Mouse (Mus musculus) effector memory CD4-positive, alpha-beta T cell, adult 7 months (primary cell): ENCODE measurements around the gene Drd5. TPM values are rescaled to one million over a fixed set of nuclear protein-coding genes. Genes with fewer than 3 reads are reported as not detected.

Experiments used
- polyA plus RNA-seq: library from polyadenylated mRNA; unstranded; fragments of 100-300 nt; shearing (Covaris generic); gene quantifications from one replicate; pipeline ENCODE4 v1.2.1, GENCODE M21; 2017

Gene Drd5
- not detected for polyA plus RNA-seq

GRCm38 (mm10) chr5:38318966-38319786, at the start of gene Drd5:
TSS of gene Drd5 (plus strand) at chr5:38319367.

GRCm38 (mm10) chr5:38275771-38276170, 43.4 kb upstream of the Drd5 start, which contains the start of gene Otop1:
TSS of gene Otop1 (plus strand) at chr5:38275972.

Other genes starting within 250 kb of the Drd5 start
- gene Nsg1, start 159.5 kb upstream of the Drd5 start, polyA plus RNA-seq, result 0.82 TPM
- 12.2 TPM for gene Zbtb49, start 98.9 kb upstream of the Drd5 start, polyA plus RNA-seq
- 47.6 TPM for gene Lyar, start 98.9 kb upstream of the Drd5 start, polyA plus RNA-seq
- gene Tmem128, start 59.2 kb upstream of the Drd5 start, polyA plus RNA-seq, result 119 TPM
- gene Otop1, start 43.4 kb upstream of the Drd5 start, polyA plus RNA-seq, result not detected
- 6.3 TPM for gene Slc2a9, start 183.8 kb downstream of the Drd5 start, polyA plus RNA-seq
- 323 TPM for gene Wdr1, start 243.9 kb downstream of the Drd5 start, polyA plus RNA-seq